Mouse (Mus musculus): ENCODE measurements around the gene Aen.

The Aen gene

GRCm38 (mm10) chr7:78890641-78891040 is 5.0 kb upstream of the Aen start:
- in situ Hi-C loops (cut with MboI, MseI): loop anchor here (5.0 to 25.0 kb wide), 2 partner anchors 98 to 303 kb away; no protein-coding TSS in a partner anchor

- in situ Hi-C loops (cut with MboI, MseI): loop anchor here (5.0 to 25.0 kb wide), 2 partner anchors 102 to 307 kb away; no protein-coding TSS in a partner anchor
These were observed 1.7 kb upstream of the Aen start for GRCm38 (mm10) chr7:78893917-78894316.

- in situ Hi-C loops (cut with MboI, MseI): loop anchor here (25.0 kb wide), 1 partner anchor 308 kb away; no protein-coding TSS in a partner anchor
These were observed 517 bp upstream of the Aen start for GRCm38 (mm10) chr7:78895021-78895652.

GRCm38 (mm10) chr7:78897567-78897966 is 1.9 kb downstream of the Aen start:
- in situ Hi-C loops (cut with MboI, MseI): loop anchor here (25.0 kb wide), 1 partner anchor 310 kb away; no protein-coding TSS in a partner anchor

- in situ Hi-C loops (cut with MboI, MseI): no loop called here
These were observed 7.7 kb downstream of the Aen start for GRCm38 (mm10) chr7:78903174-78903870.

- in situ Hi-C loops (cut with MboI, MseI): no loop called here
These were observed 8.5 kb downstream of the Aen start for GRCm38 (mm10) chr7:78904175-78904574.

- in situ Hi-C loops (cut with MboI, MseI): no loop called here
These were observed 13.4 kb downstream of the Aen start for GRCm38 (mm10) chr7:78909026-78909425.

- in situ Hi-C loops (cut with MboI, MseI): no loop called here
These were observed 14.9 kb downstream of the Aen start for GRCm38 (mm10) chr7:78910336-78911098.

- in situ Hi-C loops (cut with MboI, MseI): no loop called here
These were observed 15.6 kb downstream of the Aen start for GRCm38 (mm10) chr7:78911209-78911608.

GRCm38 (mm10) chr7:78912253-78912973 is 16.8 kb downstream of the Aen start:
- in situ Hi-C loops (cut with MboI, MseI): no loop called here

- in situ Hi-C loops (cut with MboI, MseI): no loop called here
These were observed 17.4 kb downstream of the Aen start, which contains the start of gene Isg20 for GRCm38 (mm10) chr7:78912974-78913474. Gene Isg20 (plus strand): TSS chr7:78913424.

- in situ Hi-C loops (cut with MboI, MseI): no loop called here
These were observed 18.2 kb downstream of the Aen start for GRCm38 (mm10) chr7:78913649-78914544.

GRCm38 (mm10) chr7:78914545-78914845 is 18.8 kb downstream of the Aen start:
- in situ Hi-C loops (cut with MboI, MseI): no loop called here

GRCm38 (mm10) chr7:78914896-78915510 is 19.3 kb downstream of the Aen start:
- in situ Hi-C loops (cut with MboI, MseI): no loop called here

GRCm38 (mm10) chr7:78918686-78919085 is 23.0 kb downstream of the Aen start:
- in situ Hi-C loops (cut with MboI, MseI): no loop called here

GRCm38 (mm10) chr7:78922506-78922905 is 26.9 kb downstream of the Aen start:
- in situ Hi-C loops (cut with MboI, MseI): loop anchor here (5.0 kb wide), 1 partner anchor 160 kb away; no protein-coding TSS in a partner anchor

GRCm38 (mm10) chr7:78924300-78924699 is 28.6 kb downstream of the Aen start:
- in situ Hi-C loops (cut with MboI, MseI): loop anchor here (5.0 kb wide), 1 partner anchor 158 kb away; no protein-coding TSS in a partner anchor

GRCm38 (mm10) chr7:78924796-78925195 is 29.1 kb downstream of the Aen start:
- in situ Hi-C loops (cut with MboI, MseI): loop anchor here (5.0 kb wide), 1 partner anchor 158 kb away; no protein-coding TSS in a partner anchor

- in situ Hi-C loops (cut with MboI, MseI): no loop called here
These were observed 30.0 kb downstream of the Aen start for GRCm38 (mm10) chr7:78925680-78926079.

- in situ Hi-C loops (cut with MboI, MseI): no loop called here
These were observed 30.5 kb downstream of the Aen start for GRCm38 (mm10) chr7:78926156-78926555.

Measured in T-helper 2 cell (primary cell).